Mouse (Mus musculus) stomach, postnatal 0 days (tissue): ENCODE results near the gene Fbxl17.

Experiments used
- CTCF ChIP-seq: IDR thresholded peaks from 2 replicates; pipeline ENCODE4 v1.5.1; 2016; ENCODE audit warnings: antibody characterized with exemption, low read depth, mild to moderate bottlenecking, moderate library complexity
- EP300 ChIP-seq: optimal IDR thresholded peaks from 2 replicates; pipeline ENCODE3; 2016; ENCODE audit warnings: antibody characterized with exemption

- no peak for TF ChIP-seq EP300
- TF ChIP-seq CTCF = no peak
These were observed 211.0 kb downstream of the Fbxl17 start for GRCm38 (mm10) chr17:63288850-63289249.
